Mouse (Mus musculus) CH12.LX (cell line): Measurements from ENCODE around the gene Insm1. TPM values are rescaled to one million over a fixed set of nuclear protein-coding genes. Genes with fewer than 3 reads are reported as not detected.

Source experiments
- DNase-seq: peaks from one replicate; pipeline ENCODE4 v3.0.0-alpha.2; 2013; ENCODE audit errors: extremely low read depth
- H3K27ac ChIP-seq: 2 replicates; pipeline ENCODE4 v1.5.1; 2012; ENCODE audit warnings: low read depth, mild to moderate bottlenecking, control low read depth, moderate library complexity; ENCODE audit not compliant: insufficient read depth
- H3K27me3 ChIP-seq: replicated peaks from 2 replicates; pipeline ENCODE3; 2012; ENCODE audit warnings: inconsistent platforms
- H3K36me3 ChIP-seq, 2 experiments: replicated peaks in 1 of 2; 2 replicates each; pipeline versions ENCODE3 to v1.6.1; 2012; ENCODE audit warnings: inconsistent platforms in 1 of 2, low read length in 1 of 2, mild to moderate bottlenecking in 1 of 2, mixed read lengths in 1 of 2, moderate library complexity in 1 of 2; ENCODE audit not compliant: control insufficient read depth in 1 of 2, insufficient read depth in 1 of 2
- H3K4me1 ChIP-seq, 2 experiments: 2 replicates each; pipeline ENCODE4 v1.6.1; 2012; ENCODE audit warnings: inconsistent platforms in 1 of 2, moderate library complexity in 1 of 2; ENCODE audit not compliant: insufficient read depth in 2 of 2, control insufficient read depth in 1 of 2
- H3K4me2 ChIP-seq: 2 replicates; pipeline ENCODE4 v1.6.1; 2012; ENCODE audit warnings: low read depth, mild to moderate bottlenecking, control low read depth; ENCODE audit not compliant: poor library complexity, insufficient read depth, severe bottlenecking
- H3K4me3 ChIP-seq, 3 experiments: fragments of 150-350 bp in 1 of 3; sonication (generic) in 1 of 3; replicated peaks in 1 of 3; 2 replicates each; pipeline versions ENCODE3 to v1.5.1; 2011 to 2012; ENCODE audit warnings: low read depth in 2 of 3, low read length in 2 of 3, mild to moderate bottlenecking in 2 of 3, moderate library complexity in 2 of 3, control low read depth in 1 of 3, improper control_type of control experiment in 1 of 3, inconsistent platforms in 1 of 3, mixed read lengths in 1 of 3; ENCODE audit not compliant: poor library complexity in 1 of 3
- H3K79me2 ChIP-seq: replicated peaks from 2 replicates; pipeline ENCODE4 v1.6.1; 2012; ENCODE audit warnings: mild to moderate bottlenecking, moderate library complexity; ENCODE audit not compliant: control insufficient read depth, poor library complexity, insufficient read depth, severe bottlenecking; ENCODE audit errors: extremely low read depth
- H3K9ac ChIP-seq: 2 replicates; pipeline ENCODE4 v1.6.1; 2012; ENCODE audit warnings: low read depth, mild to moderate bottlenecking, control low read depth, moderate library complexity; ENCODE audit not compliant: insufficient read depth
- H3K9me3 ChIP-seq: replicated peaks from 2 replicates; pipeline ENCODE3; 2012; ENCODE audit warnings: low read length, inconsistent platforms, mixed read lengths
- CHD1 ChIP-seq: IDR thresholded peaks from 2 replicates; pipeline ENCODE4 v1.6.1; 2012; ENCODE audit warnings: low read depth, low read length, improper control_type of control experiment, inconsistent platforms
- CHD2 ChIP-seq: IDR thresholded peaks from 2 replicates; pipeline ENCODE4 v1.6.1; 2011; ENCODE audit warnings: low read length, improper control_type of control experiment
- E2F4 ChIP-seq: IDR thresholded peaks from 2 replicates; pipeline ENCODE4 v1.6.1; 2011; ENCODE audit warnings: low read depth, low read length, improper control_type of control experiment; ENCODE audit not compliant: insufficient replicate concordance
- ELF1 ChIP-seq: IDR thresholded peaks from 2 replicates; pipeline ENCODE4 v1.6.1; 2014; ENCODE audit warnings: low read depth, mild to moderate bottlenecking, inconsistent platforms, low read length, improper control_type of control experiment
- ETS1 ChIP-seq: conservative IDR thresholded peaks from 2 replicates; pipeline ENCODE4 v1.6.1; 2012; ENCODE audit warnings: low read depth, mild to moderate bottlenecking, inconsistent platforms, low read length, improper control_type of control experiment, moderate library complexity
- HCFC1 ChIP-seq: IDR thresholded peaks from 2 replicates; pipeline ENCODE4 v1.6.1; 2012; ENCODE audit warnings: low read depth, mild to moderate bottlenecking, inconsistent platforms, low read length, improper control_type of control experiment
- JUND ChIP-seq: conservative IDR thresholded peaks from 2 replicates; pipeline ENCODE4 v1.6.1; 2011; ENCODE audit warnings: low read depth, low read length, improper control_type of control experiment
- MAX ChIP-seq: IDR thresholded peaks from 2 replicates; pipeline ENCODE4 v1.6.1; 2011; ENCODE audit warnings: low read length, improper control_type of control experiment
- MYC ChIP-seq: IDR thresholded peaks from 2 replicates; pipeline ENCODE4 v1.6.1; 2011; ENCODE audit warnings: low read depth, mild to moderate bottlenecking, improper control_type of control experiment, low read length
- NRF1 ChIP-seq: IDR thresholded peaks from 2 replicates; pipeline ENCODE4 v1.6.1; 2014; ENCODE audit warnings: low read depth, mild to moderate bottlenecking, inconsistent platforms, low read length, improper control_type of control experiment, moderate library complexity
- POLR2A ChIP-seq: IDR thresholded peaks from 2 replicates; pipeline ENCODE4 v1.6.1; 2011; ENCODE audit warnings: low read depth, mild to moderate bottlenecking, improper control_type of control experiment, low read length
- RCOR1 ChIP-seq: conservative IDR thresholded peaks from 2 replicates; pipeline ENCODE4 v1.6.1; 2012; ENCODE audit warnings: low read depth, mild to moderate bottlenecking, inconsistent platforms, low read length, improper control_type of control experiment
- SIN3A ChIP-seq: IDR thresholded peaks from 2 replicates; pipeline ENCODE4 v1.6.1; 2012; ENCODE audit warnings: low read length, improper control_type of control experiment, inconsistent platforms
- SMC3 ChIP-seq: IDR thresholded peaks from 2 replicates; pipeline ENCODE4 v1.6.1; 2011; ENCODE audit warnings: low read depth, low read length, improper control_type of control experiment
- UBTF ChIP-seq: IDR thresholded peaks from 2 replicates; pipeline ENCODE4 v1.6.1; 2012; ENCODE audit warnings: low read depth, mild to moderate bottlenecking, inconsistent platforms, low read length, improper control_type of control experiment, moderate library complexity
- USF2 ChIP-seq: conservative IDR thresholded peaks from 2 replicates; pipeline ENCODE4 v1.6.1; 2011; ENCODE audit warnings: low read depth, low read length, improper control_type of control experiment
- ZC3H11A ChIP-seq: IDR thresholded peaks from 2 replicates; pipeline ENCODE4 v1.6.1; 2012; ENCODE audit warnings: low read depth, mild to moderate bottlenecking, inconsistent platforms, low read length, improper control_type of control experiment
- ZNF384 ChIP-seq: IDR thresholded peaks from 2 replicates; pipeline ENCODE4 v1.6.1; 2012; ENCODE audit warnings: low read depth, low read length, improper control_type of control experiment, inconsistent platforms
- dilution Hi-C: fragments of 300-500 bp; cut with MboI; formaldehyde crosslinking; loops from 2 replicates; pipeline ENCODE4 v1.14.3; 2020; ENCODE audit warnings: low sequenced_read_pairs; ENCODE audit not compliant: extremely low pct_unique_long_range_greater_than_20kb, extremely low pct_ligation_motif_present
- in situ Hi-C: fragments of 300-500 bp; cut with MboI; formaldehyde crosslinking; loops from 3 replicates; pipeline ENCODE4 v1.14.3; 2019; ENCODE audit warnings: low sequenced_read_pairs, low pct_ligation_motif_present, low pct_unique_long_range_greater_than_20kb, mixed read lengths
- polyA plus RNA-seq: library from polyadenylated mRNA; unstranded; fragments of >175 nt; gene quantifications from 2 replicates; pipeline ENCODE4 v1.2.1, GENCODE M21; 2012; ENCODE audit warnings: low read depth; ENCODE audit not compliant: insufficient read length
- total RNA-seq, 2 experiments: library from RNA; depleted of rRNA; stranded (reverse); fragments of 300-350 nt in 1 of 2; fragments of >200 nt in 1 of 2; gene quantifications; 2 replicates each; pipeline ENCODE4 v1.2.3; 2012 to 2014

Insm1 gene
- total RNA-seq (2012; rRNA removed) (not detected in 2 replicates), total RNA-seq (2014; rRNA removed) (not detected in 2 replicates), polyA plus RNA-seq (not detected in 2 replicates)

DNA sequence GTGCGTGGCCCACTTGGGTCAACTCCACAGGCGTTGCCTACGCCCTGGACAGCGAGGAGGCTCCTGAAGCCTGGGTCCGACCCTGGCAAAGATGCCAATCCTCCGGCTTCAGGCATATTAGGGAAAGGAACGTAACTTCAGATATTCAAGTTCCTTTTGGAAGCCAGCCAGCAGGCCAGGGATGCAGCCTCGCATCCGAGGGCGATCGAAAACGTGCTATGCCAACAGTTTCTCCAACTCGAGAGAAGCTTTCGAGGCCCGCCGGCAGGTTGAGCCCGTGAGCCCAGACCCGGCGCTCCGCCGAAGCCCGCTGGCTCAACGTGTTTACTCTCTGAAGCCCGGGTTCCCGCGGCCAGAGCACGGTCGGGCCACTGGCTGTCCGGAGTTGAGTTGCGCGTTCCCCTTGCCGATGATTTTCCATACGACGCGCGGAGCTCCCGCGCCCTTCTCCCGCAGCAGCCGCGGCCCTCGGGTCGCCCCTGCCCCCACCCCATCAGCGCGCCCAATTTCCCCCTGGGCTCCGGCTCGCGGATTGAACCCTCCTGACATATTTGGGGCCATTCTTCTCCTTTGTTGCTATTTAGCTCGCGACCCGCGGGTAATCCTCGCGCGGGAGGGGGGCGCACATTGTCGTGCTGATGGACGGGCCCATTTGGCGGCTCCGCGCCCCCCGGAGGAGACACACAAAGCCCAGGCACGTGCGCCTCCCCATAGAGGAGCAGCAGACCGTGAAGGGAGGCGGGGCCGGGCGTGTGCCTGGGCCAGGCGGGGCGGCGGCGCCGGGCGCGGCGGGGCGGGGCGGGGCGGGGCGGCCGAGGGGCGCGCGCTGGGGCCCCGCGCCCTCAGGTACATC, at the start of gene Insm1:
Gene Insm1, plus strand, starts transcription at position 846 of the 853 bp plus-strand sequence.
- Histone ChIP-seq H3K9ac (no peak within 1 kb of the TSS), H3K27ac (no peak within 1 kb of the TSS), H3K4me2 (no peak within 1 kb of the TSS), H3K9me3 (peaks cover 41% of the 10 kb centered on the region), H3K4me3 (no peak within 1 kb of the TSS)
- in situ Hi-C loops, result no loop called here
- dilution Hi-C loops, result no loop called here
- TF ChIP-seq E2F4 (no peak), NRF1 (no peak), CHD2 (no peak), JUND (no peak), USF2 (no peak), SMC3 (no peak), CHD1 (no peak), UBTF (no peak), ELF1 (no peak)
- TF ChIP-seq, all 38 proteins: peak for 0
- DNase-seq, result no peak
- no peaks in the 10 kb centered on the region for H3K36me3 ChIP-seq
- H3K4me1 ChIP-seq, result peaks cover 2 to 29% of the 10 kb centered on the region in 2 experiments
- no peaks in the 10 kb centered on the region for H3K27me3 ChIP-seq
- H3K79me2 ChIP-seq, result no peaks in the 10 kb centered on the region

DNA sequence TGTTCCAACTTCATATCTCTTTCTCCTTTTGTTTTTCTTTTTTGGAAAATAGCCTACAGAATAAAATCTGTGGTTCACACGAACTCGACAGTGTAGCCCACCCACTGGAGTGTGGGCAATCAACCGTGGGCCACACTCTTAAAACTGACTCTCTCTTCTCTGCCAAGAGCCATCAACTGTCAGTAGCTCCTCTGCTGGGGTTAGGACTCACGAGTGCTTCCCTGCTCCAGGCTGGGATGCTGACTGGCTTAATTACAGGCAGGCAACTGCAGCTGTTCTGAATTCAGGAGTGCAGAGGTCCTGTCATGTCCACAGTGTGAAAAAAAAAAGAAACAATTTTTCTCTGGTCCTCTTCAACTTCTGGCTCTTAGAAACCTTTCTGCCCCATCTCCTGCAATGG, 49.6 kb upstream of the Insm1 start:
- no peaks in the 10 kb centered on the region for H3K79me2 ChIP-seq
- no peaks in the 10 kb centered on the region for H3K27me3 ChIP-seq
- no peak for TF ChIP-seq UBTF
- no peak for TF ChIP-seq MYC
- TF ChIP-seq ELF1, result no peak
- no peak for TF ChIP-seq ETS1
- DNase-seq, result no peak
- H3K9ac ChIP-seq, result no peak overlapping the region
- no peaks in the 10 kb centered on the region; a peak in 1 of 4 replicates for H3K4me1 ChIP-seq
- H3K4me2 ChIP-seq, result no peak overlapping the region
- H3K4me3 ChIP-seq, result no peak overlapping the region
- no peaks in the 10 kb centered on the region for H3K36me3 ChIP-seq
- in situ Hi-C loops, result no loop called here
- dilution Hi-C loops, result no loop called here
- H3K9me3 ChIP-seq, result no peaks in the 10 kb centered on the region
- H3K27ac ChIP-seq, result no peak overlapping the region

- no peak overlapping the region for H3K4me3 ChIP-seq
- TF ChIP-seq HCFC1, result no peak
- no peak for TF ChIP-seq ZNF384
- no peak for TF ChIP-seq SIN3A
- no peak for TF ChIP-seq RCOR1
- TF ChIP-seq POLR2A, result no peak
- TF ChIP-seq ZC3H11A, result no peak
- TF ChIP-seq MYC, result no peak
- no peak for TF ChIP-seq MAX
- no peak for TF ChIP-seq UBTF
- no peak for TF ChIP-seq CHD1
- no peak overlapping the region for H3K27ac ChIP-seq
- in situ Hi-C loops (no loop called here), dilution Hi-C loops (no loop called here)
- H3K27me3 ChIP-seq, result no peaks in the 10 kb centered on the region
- peaks cover 6% of the 10 kb centered on the region for H3K9me3 ChIP-seq
- no peaks in the 10 kb centered on the region for H3K79me2 ChIP-seq
- H3K36me3 ChIP-seq, result no peaks in the 10 kb centered on the region
- no peak for DNase-seq
- no peak overlapping the region for H3K4me2 ChIP-seq
- no peak overlapping the region for H3K9ac ChIP-seq
- H3K4me1 ChIP-seq, result no peaks in the 10 kb centered on the region; a peak in 1 of 4 replicates
These were observed 47.5 kb upstream of the Insm1 start for GRCm38 (mm10) chr2:146174173-146174572.
